Mouse (Mus musculus): ENCODE results near the gene Immp2l.
"Not testable (repeated sequence)": the region's sequence is repeated elsewhere in the genome, so short reads cannot be mapped to it uniquely, and the experiment has no call there.

Immp2l gene

GRCm38 (mm10) chr12:41838334-41838847 is 814.5 kb downstream of the Immp2l start:
- DNase-seq (ENCODE audit: low read depth, low spot score): no peak

GRCm38 (mm10) chr12:41839241-41839640 is 815.4 kb downstream of the Immp2l start:
- no peak for DNase-seq (ENCODE audit: low read depth, low spot score)

GRCm38 (mm10) chr12:41842694-41843329 is 818.9 kb downstream of the Immp2l start:
- no peak for DNase-seq (ENCODE audit: low read depth, low spot score)

GRCm38 (mm10) chr12:41851896-41852470 is 828.1 kb downstream of the Immp2l start:
- peak; percentile 57 for DNase-seq (ENCODE audit: low read depth, low spot score)

- not testable (repeated sequence) for DNase-seq (ENCODE audit: low read depth, low spot score)
Measured at GRCm38 (mm10) chr12:41859652-41860051, 835.8 kb downstream of the Immp2l start.

- no peak for DNase-seq (ENCODE audit: low read depth, low spot score)
Measured at GRCm38 (mm10) chr12:41868317-41868716, 844.4 kb downstream of the Immp2l start.

GRCm38 (mm10) chr12:41874015-41874414 is 850.1 kb downstream of the Immp2l start:
- DNase-seq (ENCODE audit: low read depth, low spot score): no peak

- no peak for DNase-seq (ENCODE audit: low read depth, low spot score)
Measured at GRCm38 (mm10) chr12:41877292-41877959, 853.5 kb downstream of the Immp2l start.

- DNase-seq (ENCODE audit: low read depth, low spot score): no peak
Measured at GRCm38 (mm10) chr12:41878493-41878892, 854.6 kb downstream of the Immp2l start.

- DNase-seq (ENCODE audit: low read depth, low spot score): no peak
Measured at GRCm38 (mm10) chr12:41878972-41879371, 855.1 kb downstream of the Immp2l start.

- DNase-seq (ENCODE audit: low read depth, low spot score): no peak
Measured at GRCm38 (mm10) chr12:41879412-41879811, 855.5 kb downstream of the Immp2l start.

- DNase-seq (ENCODE audit: low read depth, low spot score): no peak
Measured at GRCm38 (mm10) chr12:41880833-41881232, 856.9 kb downstream of the Immp2l start.

GRCm38 (mm10) chr12:41908011-41908410 is 884.1 kb downstream of the Immp2l start:
- DNase-seq (ENCODE audit: low read depth, low spot score): no peak

- DNase-seq (ENCODE audit: low read depth, low spot score): no peak
Measured at GRCm38 (mm10) chr12:41911626-41912025, 887.7 kb downstream of the Immp2l start.

- no peak for DNase-seq (ENCODE audit: low read depth, low spot score)
Measured at GRCm38 (mm10) chr12:41937751-41938150, 913.9 kb downstream of the Immp2l start.

- no peak for DNase-seq (ENCODE audit: low read depth, low spot score)
Measured at GRCm38 (mm10) chr12:41941853-41942252, 918.0 kb downstream of the Immp2l start.

- no peak for DNase-seq (ENCODE audit: low read depth, low spot score)
Measured at GRCm38 (mm10) chr12:41944079-41944672, 920.3 kb downstream of the Immp2l start.

GRCm38 (mm10) chr12:41946536-41946935 is 922.6 kb downstream of the Immp2l start:
- DNase-seq (ENCODE audit: low read depth, low spot score): no peak

- no peak for DNase-seq (ENCODE audit: low read depth, low spot score)
Measured at GRCm38 (mm10) chr12:41949409-41949808, 925.5 kb downstream of the Immp2l start.

GRCm38 (mm10) chr12:41949841-41950241 is 926.0 kb downstream of the Immp2l start:
- DNase-seq (ENCODE audit: low read depth, low spot score): peak; percentile 6

- no peak for DNase-seq (ENCODE audit: low read depth, low spot score)
Measured at GRCm38 (mm10) chr12:41950726-41951125, 926.8 kb downstream of the Immp2l start.

- peak; percentile 76 for DNase-seq (ENCODE audit: low read depth, low spot score)
Measured at GRCm38 (mm10) chr12:41961038-41961437, 937.1 kb downstream of the Immp2l start.

All from CD4-positive helper T cell, adult 2 months (primary cell).